Mouse (Mus musculus) CD4-positive, CD25-positive, alpha-beta regulatory T cell, adult 2 months (primary cell): Measurements from ENCODE around the gene Cic.
A peak's percentile ranks its signal among the peaks of the same experiment; 100 is the strongest.

ENCODE experiments used
- DNase-seq: peaks from one replicate; pipeline ENCODE4 v3.0.0-alpha.2; 2012; ENCODE audit warnings: low read depth, low spot score

The Cic gene

DNA sequence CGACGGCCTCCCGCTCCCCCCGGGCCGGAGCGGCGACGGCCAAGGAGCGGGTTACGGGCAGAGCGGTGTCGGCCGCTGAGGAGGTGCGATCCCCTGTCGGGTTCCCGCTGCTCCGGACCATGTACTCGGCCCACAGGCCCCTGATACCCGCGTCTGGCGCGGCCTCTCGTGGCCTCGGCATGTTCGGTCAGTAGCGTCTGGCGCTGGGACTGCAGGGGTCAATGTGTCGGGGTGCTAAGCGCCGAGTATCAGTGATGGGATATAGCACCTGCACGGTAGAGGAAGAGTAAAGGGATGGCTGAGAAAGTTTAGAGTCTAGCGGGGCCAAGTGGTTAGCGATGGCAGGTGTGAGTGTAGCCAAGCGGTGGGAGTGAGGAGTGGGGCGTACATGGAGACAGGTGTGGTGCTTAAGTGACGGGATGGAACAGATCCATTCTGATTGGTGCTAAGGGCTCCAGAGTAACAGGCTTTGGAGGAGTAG is 15.3 kb downstream of the Cic start:
- DNase-seq, result peak; percentile 60

DNA sequence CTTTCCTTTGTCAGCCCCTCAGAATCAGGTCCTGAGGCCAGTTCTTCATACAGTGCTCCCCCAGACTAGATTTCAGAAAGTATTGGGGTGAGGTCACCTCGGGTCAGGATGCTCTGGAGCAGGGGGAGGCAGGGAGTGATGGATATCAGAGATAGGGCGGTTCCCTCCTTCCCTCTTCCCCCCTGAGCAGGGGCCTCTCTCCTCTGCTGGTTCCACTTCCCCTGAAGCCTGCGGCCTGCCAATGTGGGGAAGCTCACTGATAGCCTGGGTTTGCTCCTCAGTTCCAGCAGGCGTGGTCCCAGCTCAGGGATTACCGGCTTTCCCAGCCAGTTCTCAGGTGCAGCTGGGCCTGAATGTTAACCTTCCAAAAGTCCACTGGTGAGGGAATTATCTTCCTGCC is 16.1 kb downstream of the Cic start:
- no peak for DNase-seq

DNA sequence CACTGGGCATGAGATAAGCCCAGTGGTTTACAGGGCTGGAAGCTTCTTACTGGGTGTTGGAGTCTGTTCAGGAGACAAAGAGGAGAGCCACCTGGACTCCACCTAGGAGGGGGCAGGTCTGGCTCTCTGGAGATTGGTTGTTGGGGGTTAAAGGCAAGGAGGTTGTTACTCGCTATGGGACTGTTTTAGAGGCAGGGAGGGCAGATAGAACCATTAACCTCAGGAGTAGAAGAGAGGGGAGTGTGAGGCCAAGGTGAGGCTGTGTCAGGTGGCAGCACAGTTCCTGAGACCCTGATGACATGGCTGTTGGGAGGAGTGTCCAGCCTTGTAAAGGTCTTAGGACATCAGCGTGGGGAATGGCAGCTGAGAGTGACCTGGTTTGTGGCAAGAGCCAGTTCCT is 16.7 kb downstream of the Cic start:
- no peak for DNase-seq

DNA sequence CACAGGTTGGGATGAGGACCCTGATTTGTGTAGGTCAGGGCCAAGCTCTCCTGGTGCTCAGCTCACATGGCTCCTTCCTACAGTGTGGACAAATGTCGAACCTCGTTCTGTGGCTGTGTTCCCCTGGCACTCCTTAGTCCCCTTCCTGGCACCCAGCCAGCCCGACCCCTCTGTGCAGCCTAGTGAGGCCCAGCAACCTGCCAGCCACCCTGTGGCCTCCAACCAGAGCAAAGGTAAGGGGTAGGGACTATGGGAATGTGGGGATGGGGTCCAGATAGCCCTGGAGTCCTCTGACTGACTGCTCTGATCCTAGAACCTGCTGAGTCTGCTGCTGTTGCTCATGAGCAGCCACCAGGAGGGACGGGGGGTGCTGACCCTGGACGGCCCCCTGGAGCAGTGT is 17.3 kb downstream of the Cic start:
- DNase-seq, result no peak

DNA sequence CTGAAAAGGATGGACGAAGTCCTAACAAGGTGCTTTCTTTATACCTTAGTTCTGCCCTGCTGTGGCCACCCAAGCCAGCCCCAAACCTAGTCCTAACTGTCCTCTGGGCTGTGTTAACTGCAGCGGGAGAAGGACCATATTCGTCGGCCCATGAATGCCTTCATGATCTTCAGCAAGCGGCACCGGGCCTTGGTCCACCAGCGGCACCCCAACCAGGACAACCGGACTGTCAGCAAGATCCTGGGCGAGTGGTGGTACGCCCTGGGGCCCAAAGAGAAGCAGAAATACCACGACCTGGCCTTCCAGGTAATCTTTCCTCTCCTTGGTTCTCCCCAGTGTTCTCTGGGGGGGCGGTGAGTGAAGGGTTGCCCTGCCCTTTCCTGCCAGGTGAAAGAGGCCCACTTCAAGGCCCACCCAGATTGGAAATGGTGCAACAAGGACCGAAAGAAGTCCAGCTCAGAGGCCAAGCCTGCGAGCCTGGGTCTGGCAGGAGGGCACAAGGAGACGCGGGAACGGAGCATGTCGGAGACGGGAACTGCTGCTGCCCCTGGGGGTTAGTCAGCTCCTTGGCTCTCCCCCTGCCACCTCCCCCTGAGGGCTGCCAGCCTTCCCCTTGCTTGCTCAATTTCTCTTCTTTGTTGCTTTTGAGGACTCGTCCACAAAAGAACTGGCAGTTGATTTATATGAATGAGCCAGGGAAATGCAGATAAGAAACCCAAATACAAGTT is 18.2 kb downstream of the Cic start:
- DNase-seq, result no peak

DNA sequence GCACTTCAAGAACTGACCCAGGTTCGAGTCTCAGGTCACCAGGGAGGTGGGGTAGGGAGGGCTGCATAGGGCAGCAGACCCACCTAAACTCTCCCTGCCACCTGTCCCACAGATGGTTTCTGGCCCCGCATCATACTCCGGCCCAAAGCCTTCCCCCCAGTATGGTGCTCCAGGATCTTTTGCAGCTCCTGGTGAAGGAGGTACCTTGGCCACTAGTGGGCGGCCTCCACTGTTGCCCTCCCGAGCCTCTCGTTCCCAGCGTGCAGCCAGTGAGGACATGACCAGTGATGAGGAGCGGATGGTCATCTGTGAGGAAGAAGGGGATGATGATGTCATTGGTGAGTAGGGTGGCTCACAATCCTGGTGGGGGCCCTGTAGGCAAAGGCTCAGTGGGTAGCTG is 19.5 kb downstream of the Cic start:
- DNase-seq, result no peak

DNA sequence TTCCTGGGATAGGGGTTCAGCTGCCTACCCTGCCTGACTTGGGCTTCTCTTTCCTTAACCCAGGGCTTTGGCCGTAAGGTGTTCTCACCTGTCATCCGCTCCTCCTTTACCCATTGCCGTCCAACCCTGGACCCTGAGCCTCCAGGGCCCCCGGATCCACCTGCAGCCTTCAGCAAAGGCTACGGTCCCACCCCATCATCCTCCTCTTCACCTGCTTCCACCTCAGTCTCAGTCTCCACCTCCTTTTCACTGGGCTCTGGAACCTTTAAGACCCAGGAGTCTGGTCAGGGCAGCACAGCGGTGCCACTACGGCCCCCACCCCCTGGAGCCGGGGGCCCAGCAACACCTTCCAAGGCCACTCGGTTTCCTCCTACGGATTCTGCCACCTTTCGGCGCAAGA is 20.5 kb downstream of the Cic start:
- DNase-seq, result no peak

DNA sequence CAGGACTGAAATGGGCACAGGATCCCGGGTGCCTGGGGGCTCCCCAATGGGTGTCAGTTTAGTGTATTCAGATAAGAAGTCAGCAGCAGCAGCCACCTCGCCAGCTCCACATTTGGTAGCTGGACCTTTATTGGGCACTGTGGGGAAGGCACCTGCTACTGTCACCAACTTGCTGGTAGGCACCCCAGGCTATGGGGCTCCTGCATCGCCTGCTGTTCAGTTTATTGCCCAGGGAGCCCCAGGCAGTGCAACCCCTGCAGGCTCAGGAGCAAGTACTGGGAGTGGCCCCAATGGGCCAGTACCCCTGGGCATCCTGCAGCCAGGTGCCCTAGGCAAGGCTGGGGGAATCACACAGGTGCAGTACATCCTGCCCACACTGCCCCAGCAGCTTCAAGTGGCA is 21.2 kb downstream of the Cic start:
- DNase-seq, result no peak

DNA sequence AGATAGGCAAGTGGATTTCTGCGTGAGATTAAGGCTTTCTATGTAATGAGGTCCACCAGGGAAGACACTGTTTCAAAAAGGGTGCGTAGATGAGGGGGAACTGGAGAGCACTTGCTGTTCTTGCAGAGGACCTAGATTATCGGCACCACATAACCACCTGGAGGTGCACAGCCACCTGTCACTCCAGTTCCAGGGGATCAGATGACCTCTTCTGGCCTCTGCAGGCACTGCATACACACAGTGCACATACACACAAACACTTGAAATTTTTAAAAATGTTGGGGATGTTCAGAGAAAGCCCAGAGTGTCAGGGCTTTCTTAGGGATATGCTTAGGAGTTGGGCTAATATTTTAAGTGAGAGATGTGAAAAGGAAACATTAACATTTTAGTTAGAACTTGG is 22.4 kb downstream of the Cic start:
- DNase-seq, result no peak

DNA sequence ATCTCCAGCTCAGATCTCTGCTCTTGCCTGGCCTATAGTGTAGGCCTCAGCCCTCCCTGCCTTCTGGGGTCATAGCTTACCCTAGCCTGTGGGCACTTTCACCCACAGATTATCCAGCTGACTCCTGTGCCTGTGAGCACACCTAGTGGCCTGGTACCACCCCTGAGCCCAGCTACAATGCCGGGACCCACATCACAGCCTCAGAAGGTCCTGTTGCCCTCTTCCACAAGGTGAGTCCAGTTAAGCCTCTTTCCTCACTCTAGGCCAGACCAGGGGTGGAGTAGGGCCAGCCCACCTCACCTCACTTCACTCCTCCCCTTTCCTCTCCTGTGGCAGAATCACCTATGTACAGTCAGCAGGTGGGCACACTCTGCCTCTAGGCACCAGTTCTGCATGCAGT is 23.0 kb downstream of the Cic start:
- no peak for DNase-seq

DNA sequence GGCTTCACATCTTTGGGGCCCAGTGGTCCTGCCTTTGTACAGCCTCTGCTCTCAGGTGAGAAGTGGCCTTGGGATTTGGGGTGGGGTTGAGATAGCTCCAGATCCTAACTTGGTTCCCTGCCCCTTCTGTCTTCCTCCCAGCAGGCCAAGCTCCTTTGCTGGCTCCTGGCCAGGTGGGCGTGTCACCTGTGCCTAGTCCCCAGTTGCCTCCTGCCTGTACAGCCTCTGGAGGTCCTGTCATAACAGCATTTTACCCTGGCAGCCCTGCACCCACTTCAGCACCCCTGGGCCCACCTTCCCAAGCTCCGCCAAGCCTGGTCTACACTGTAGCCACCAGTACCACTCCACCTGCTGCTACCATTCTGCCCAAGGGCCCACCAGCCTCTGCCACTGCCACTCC is 23.4 kb downstream of the Cic start:
- DNase-seq, result no peak

DNA sequence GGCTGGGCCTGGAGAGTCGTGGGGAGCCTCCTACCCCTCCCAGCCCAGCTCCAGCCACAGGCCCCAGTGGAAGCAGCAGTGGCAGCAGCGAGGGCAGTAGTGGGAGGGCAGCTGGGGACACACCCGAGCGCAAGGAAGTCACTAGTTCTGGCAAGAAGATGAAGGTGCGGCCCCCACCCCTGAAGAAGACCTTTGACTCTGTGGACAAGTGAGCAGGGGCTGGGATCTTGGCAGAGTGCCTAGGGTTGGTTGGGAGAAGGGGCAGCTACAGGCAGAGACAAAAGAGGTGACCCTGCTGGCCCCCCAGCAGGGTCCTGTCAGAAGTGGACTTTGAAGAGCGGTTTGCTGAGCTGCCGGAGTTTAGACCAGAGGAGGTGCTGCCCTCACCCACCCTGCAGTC is 24.6 kb downstream of the Cic start:
- DNase-seq, result no peak

DNA sequence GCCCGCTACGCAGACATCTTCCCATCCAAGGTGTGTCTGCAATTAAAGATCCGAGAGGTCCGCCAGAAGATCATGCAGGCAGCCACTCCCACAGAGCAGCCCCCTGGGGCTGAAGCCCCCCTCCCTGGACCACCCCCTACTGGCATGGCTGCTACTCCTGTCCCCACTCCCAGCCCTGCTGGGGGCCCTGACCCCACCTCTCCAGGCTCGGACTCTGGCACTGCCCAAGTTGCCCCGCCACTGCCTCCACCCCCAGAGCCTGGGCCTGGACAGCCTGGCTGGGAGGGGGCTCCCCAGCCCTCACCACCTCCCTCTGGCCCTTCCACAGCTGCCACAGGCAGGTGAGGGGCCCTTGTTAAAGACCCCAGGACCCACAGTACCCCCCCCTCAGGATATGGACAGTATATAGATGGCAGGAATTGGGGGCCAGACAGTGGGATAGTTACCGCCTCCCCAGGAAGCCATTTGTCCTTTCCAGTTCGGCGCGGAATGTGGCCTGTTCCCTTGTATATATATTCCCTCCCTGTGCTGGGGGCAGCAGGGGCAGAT is 25.8 kb downstream of the Cic start:
- DNase-seq, result no peak

DNA sequence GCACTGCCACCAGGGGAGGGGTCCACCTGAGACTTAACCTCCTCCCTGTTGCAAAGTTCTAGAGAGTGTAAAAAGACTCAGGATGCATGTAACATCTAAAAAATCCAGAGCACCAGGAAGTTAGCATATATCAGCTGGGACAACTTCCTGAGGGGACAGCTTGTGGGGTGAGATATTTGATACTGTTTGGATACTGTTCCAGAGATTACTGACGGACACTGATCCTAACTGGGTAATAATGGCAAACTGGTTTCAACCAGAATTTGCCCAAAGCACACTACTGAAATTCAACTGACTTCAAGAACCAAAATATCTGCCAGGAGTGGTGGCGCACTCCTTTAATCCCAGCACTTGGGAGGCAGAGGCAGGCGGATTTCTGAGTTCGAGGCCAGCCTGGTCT is 27.0 kb downstream of the Cic start:
- no peak for DNase-seq

DNA sequence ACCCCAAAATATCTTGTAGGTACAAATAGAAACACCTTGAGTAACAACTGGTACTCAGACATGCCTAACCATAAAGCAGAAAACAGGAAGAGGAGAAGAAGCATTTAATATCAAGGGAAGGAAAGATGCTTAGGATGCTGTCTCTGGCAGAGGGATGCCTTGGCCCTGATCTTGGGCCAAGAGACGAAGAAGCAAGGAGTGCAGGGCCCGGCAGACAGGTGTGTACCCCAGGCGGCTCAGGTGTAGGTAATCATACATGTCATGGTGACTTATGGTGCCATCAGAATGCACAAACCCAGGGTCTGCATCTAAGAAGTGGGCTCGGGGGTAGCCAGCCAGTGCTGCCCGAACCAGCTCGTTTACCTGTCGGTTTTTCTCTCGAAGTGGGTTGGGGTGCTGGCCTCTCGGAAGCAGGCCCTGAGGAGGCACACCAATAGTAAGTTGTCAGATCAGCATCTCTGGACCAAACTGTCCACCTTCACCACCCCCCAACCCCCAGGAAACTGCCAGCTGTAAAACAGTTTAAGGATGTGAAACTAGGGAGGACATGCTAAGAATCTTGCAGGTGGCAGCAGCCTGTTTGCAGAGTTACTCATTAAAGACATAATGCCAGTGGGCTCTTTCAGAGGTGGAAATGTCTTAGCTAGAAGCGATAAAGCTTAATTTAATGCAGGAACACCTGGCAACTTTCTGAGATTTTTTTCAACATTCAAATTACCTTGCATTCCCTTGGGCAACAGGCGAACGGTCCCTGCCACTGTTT is 27.6 kb downstream of the Cic start:
- no peak for DNase-seq

DNA sequence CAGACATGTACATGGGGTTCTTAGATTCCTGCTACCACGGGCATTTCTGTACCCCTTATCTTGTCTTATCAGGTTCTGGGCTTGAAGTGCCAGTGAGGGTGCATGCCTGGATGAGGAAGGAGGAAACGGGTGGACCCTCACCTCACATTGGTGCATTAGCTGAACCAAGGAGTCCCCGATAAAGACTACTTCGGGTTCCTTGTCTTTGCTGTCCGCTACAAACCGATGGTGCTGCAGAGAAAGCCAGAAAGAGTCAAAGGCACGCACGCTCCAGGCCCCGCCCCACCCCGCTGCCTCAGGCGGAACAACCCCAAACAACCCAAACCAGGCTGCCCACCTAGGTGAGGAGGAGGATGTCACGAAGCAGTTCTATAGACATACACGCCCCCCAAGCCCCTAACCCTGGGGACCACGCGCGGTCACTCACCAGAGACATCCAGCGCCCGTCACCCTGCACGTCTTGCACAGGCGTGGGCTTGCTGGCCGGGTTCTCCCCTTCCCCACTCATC is 29.5 kb downstream of the Cic start:
- DNase-seq, result peak; percentile 61

DNA sequence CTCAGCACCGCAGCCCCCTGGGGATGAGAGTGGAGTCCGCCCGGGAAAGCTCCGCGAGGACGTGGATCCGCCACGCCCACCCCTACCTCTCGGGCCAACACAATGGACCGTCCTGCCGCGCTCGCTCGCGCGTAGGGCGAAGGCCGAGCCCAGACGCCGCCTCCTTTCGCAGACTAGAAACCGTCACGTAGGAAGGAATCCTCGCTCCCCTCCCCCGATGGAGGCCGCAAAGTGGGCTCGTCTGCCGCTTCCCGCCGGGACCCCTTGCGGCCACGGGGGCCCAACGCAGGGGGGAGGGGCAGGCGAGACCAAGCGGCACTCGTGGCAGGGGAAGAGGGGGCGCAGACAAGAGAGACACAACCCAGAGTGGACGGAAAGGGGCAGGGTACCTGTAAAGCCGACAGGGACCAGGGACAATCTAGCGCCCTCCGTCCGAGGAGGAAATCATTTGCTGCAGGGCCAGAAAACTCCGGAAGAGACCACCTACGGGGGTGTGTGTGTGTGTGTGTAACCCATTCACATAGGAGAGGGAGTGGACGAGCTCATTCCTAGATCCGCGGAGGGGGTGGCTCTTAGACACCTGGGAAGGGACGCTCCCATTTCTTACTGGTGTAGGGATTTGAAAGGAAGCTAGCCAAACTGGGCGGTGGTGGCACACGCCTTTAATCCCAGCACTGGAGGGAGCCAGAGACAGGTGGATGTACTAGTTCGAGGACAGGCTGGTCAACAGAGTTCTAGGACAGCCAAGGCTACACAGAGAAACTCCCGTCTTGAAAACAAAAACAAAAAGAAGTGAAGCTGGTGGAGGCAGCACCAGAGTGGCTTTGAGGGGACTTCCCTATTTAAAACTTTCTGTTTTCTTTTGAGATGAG is 30.2 kb downstream of the Cic start, which contains the start of gene Pafah1b3:
Pafah1b3 (minus strand) TSS at position 533 of the 872 bp plus-strand sequence.
- peak; percentile 74 for DNase-seq

DNA sequence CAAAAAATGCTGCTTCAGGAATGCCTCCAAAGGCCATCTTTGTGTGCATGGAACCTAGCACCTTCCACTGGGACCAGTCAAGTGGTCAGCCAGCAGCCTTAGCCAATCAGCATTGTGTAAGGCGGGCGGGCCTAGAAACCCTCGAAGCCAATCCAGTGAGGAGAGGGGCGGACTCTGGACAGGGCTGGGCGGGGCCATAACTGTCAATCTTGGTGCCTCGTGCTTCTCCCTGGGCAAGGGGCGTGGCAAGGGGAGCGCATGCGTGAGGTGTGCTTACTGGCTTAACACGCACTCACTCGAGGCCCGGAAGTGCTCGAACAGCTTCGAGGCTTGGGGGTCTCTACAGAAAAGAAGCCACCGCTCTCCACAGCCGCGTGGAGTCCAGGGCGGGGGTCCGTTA is 33.6 kb downstream of the Cic start, which contains the start of gene Prr19:
Prr19 (plus strand) TSS at position 349 of the 400 bp plus-strand sequence.
- DNase-seq, result no peak

DNA sequence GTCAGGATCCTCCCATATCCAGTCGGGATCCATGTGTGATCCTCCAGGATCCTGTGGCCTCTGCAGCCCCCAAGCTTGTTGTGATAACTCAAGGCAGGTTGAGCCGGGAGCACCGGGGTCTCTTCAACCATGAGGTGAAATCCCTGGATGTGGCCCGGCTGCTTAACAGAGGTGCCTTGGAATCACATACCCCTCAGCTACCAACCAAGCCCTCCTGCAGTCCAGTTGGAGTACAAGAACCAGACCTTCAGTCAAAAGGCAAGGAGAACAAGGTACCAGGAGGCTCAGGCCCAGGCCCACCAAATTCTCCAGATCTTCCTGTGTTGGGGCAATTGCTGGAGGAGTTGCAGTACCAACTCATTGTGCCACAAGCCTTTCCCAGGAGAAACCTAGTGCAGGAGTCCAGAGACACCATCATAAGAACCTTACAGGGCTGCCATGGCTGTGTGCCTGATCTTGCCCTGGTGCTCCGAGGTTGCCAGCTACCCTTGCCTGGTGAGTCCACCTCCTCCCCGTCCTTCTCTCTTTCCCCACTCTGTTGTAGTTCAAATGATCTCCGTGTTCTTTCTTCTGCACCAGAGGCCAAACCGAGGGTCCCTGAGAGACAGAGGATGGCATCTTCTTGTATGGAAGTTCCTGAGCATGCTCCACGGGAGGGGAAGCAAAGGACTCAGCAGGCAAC is 35.6 kb downstream of the Cic start:
- DNase-seq, result no peak

DNA sequence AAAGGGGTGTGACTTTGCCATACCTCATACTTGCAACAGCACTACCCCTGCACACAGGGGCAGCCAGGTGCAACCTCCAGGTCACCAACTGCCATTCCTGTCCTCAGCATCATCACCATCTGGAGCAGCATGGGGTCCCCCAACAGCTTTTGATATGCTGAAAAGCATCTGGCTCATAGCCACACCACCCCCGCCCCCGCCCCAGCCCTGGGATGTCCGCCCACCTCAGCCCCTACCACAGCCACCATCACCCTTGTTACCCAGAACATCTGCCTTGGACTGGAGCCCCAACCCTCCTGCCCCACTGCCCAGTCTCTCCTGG is 36.1 kb downstream of the Cic start:
- DNase-seq, result no peak

DNA sequence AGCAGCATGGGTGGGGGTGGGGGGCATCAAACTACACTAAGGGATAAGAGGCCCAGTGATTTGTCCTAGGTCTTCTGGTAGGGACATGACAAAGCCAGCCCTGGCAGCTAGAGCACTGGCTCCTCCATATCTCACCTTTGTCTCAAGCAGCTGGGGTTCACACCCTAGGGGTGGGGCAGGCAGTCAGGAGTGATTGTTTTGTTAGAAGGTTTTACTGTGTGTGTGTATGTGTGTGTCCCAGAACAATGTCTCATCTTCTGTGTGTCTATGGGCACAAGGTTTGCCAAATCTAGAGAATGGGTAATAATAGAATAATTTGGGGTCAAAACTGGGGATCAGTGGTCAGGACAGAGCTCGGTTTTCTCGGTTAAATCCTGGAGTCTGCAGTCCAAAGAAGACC is 38.0 kb downstream of the Cic start:
- DNase-seq, result no peak
